Mouse (Mus musculus) C2C12 (cell line): ENCODE data around the gene Fcf1.

Experiments
- CTCF ChIP-seq: IDR thresholded peaks from one replicate; pipeline ENCODE4 v1.5.1; 2011; ENCODE audit not compliant: control insufficient read depth, insufficient read depth, insufficient read length
- MYOG ChIP-seq: IDR thresholded peaks from one replicate; pipeline ENCODE4 v1.6.1; 2011; ENCODE audit not compliant: control insufficient read depth, insufficient read length; ENCODE audit errors: extremely low read depth

DNA sequence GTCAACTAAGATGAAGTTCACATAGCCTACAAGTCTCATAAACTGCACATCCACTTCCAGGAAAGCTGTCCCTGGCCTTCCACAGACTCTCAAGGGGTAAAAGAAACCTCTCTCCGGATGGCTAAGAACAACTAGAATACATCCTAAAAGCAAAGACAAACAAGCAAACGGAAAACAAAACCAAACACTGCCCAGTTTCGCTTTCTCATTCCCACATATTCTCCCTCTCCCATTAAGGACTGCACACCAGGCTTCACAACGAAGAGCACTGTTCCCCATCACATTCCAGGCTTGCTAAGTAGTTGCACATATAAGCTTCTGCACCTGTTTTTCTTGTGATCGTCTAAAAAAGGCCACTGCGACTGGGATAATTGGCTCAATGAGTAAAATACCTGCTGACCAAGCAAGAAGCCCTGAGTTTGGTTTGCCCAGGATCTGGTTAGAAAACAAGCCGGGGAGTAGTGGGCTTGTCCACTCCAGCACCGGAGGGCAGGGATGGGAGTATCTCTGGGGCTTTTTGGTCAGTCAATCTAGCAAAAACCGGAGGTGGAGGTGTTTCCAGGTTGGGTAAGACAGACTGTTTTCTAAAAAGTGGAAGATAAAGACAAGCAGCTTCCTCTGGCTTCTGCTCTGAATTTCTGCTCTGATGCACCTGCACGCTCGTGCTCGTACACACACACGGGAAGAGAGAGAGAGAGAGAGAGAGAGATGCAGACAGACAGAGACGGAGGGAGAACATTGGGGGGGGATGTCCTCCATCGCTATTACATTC lies 855 bp upstream of the Fcf1 start:
- TF ChIP-seq CTCF (no peak), MYOG (no peak)
